Mouse (Mus musculus): ENCODE measurements around the gene Vmn2r108. TPM values are rescaled to one million over a fixed set of nuclear protein-coding genes. Genes with fewer than 3 reads are reported as not detected.
"Not testable (repeated sequence)": the region's sequence is repeated elsewhere in the genome, so short reads cannot be mapped to it uniquely, and the experiment has no call there.

Vmn2r108 gene
- not detected in 2 replicates for polyA plus RNA-seq (2015; fragmentation: Nextera tagmentation; extraction: Ambion mirVana)

GRCm38 (mm10) chr17:20481231-20481630 is at the start of gene Vmn2r108:
Vmn2r108 (minus strand) TSS chr17:20481331.
- Histone ChIP-seq H3K4me3 (replicated peaks) (no peak within 1 kb of the TSS), H3K4me1 (replicated peaks) (no peaks in the 10 kb centered on the region), H3K27ac (no peak within 1 kb of the TSS)

GRCm38 (mm10) chr17:20508247-20508646 is 27.1 kb upstream of the Vmn2r108 start:
- not testable (repeated sequence) for ATAC-seq

More at GRCm38 (mm10) chr17:20481231-20481630, at the start of gene Vmn2r108:
- H3K9me3 ChIP-seq = no peaks in the 10 kb centered on the region
- no peak for ATAC-seq
- H3K36me3 ChIP-seq = no peaks in the 10 kb centered on the region
- no peaks in the 10 kb centered on the region for H3K27me3 ChIP-seq (replicated peaks)
- no peak within 1 kb of the TSS for H3K4me2 ChIP-seq (replicated peaks)
- no peak within 1 kb of the TSS for H3K9ac ChIP-seq

DNA sequence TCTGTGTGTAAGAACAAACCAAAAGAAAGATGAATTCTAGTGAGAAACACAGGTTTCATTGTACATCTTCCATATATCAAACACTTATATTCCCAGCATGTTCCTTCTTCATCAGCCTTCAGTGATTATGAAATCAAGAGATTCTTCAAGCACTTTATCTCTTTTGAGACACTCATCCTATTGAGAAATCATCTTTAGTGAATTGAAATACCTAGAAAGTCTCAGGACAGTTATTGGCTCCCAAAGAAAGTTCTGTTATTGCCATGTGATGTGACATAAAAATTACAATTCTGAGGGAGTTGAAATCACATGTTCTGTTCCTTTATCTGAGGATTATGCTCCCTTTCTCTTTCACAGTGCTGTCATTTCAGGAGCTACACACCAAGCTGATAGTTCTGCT is 16.7 kb upstream of the Vmn2r108 start, which contains the start of gene Vmn1r225:
Vmn1r225 (plus strand) TSS at position 301 of the 400 bp plus-strand sequence.
- no peak within 1 kb of the TSS for H3K4me2 ChIP-seq (replicated peaks)
- no peaks in the 10 kb centered on the region for H3K36me3 ChIP-seq
- H3K9ac ChIP-seq = no peak within 1 kb of the TSS
- H3K27ac ChIP-seq = no peak within 1 kb of the TSS
- no peaks in the 10 kb centered on the region for H3K9me3 ChIP-seq
- no peaks in the 10 kb centered on the region for H3K4me1 ChIP-seq (replicated peaks)
- no peaks in the 10 kb centered on the region for H3K27me3 ChIP-seq (replicated peaks)
- no peak for ATAC-seq
- no peak within 1 kb of the TSS for H3K4me3 ChIP-seq (replicated peaks)

More at GRCm38 (mm10) chr17:20508247-20508646, 27.1 kb upstream of the Vmn2r108 start:
- H3K4me2 ChIP-seq (replicated peaks); H3K9ac ChIP-seq; H3K27me3 ChIP-seq (replicated peaks); H3K9me3 ChIP-seq; H3K36me3 ChIP-seq; H3K27ac ChIP-seq; H3K4me1 ChIP-seq (replicated peaks); H3K4me3 ChIP-seq (replicated peaks): not testable (repeated sequence)

DNA sequence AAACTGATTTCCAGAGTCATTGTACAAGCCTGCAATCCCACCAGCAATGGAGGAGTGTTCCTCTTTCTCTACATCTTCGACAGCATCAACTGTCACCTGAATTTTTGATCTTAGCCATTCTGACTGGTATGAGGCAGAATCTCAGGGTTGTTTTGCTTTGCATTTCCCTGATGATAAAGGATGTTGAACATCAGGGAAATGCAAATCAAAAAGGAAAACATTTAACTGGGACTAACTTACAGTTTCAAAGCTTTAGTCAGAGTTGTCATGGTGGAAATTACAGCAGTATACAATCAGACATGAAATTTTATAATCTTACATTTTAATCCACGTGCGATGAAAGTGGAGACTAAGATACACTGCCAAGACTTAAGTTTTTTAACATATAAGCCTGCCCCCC is 7.8 kb downstream of the Vmn2r108 start:
- no peak overlapping the region for H3K4me3 ChIP-seq (replicated peaks)
- no peaks in the 10 kb centered on the region for H3K9me3 ChIP-seq
- no peaks in the 10 kb centered on the region for H3K4me1 ChIP-seq (replicated peaks)
- 82% methylated on average over 3 of the region's 3 CpGs for WGBS
- no peaks in the 10 kb centered on the region for H3K27me3 ChIP-seq (replicated peaks)
- H3K36me3 ChIP-seq = no peaks in the 10 kb centered on the region
- H3K4me2 ChIP-seq (replicated peaks) = no peak overlapping the region
- ATAC-seq = no peak
- no peak overlapping the region for H3K9ac ChIP-seq
- H3K27ac ChIP-seq = no peak overlapping the region

- H3K9ac ChIP-seq = no peak overlapping the region
- no peaks in the 10 kb centered on the region for H3K36me3 ChIP-seq
- H3K4me3 ChIP-seq (replicated peaks) = no peak overlapping the region
- H3K27me3 ChIP-seq (replicated peaks) = no peaks in the 10 kb centered on the region
- no peak overlapping the region for H3K4me2 ChIP-seq (replicated peaks)
- ATAC-seq = no peak
- no peaks in the 10 kb centered on the region for H3K9me3 ChIP-seq
- H3K4me1 ChIP-seq (replicated peaks) = no peaks in the 10 kb centered on the region
- H3K27ac ChIP-seq = no peak overlapping the region
These were observed 41.9 kb downstream of the Vmn2r108 start for GRCm38 (mm10) chr17:20439263-20439662.

DNA sequence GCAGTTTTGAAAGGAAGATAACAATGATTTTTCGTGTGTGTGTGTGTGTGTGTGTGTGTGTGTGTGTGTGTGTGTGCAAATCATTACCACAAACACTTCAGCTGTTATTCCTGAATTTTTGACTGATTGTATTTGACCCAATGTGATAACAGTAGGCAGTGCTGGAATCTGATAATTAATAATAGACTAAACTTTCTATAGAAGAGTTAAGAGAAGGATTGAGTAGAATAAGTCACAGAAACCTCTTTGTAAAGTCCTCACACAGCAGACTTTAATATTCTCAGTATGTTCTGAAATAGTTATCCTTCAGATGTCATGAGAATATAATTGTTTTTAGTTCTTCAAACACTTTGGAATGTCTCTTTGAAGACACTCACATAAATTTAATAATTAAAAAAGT is 67.3 kb downstream of the Vmn2r108 start, which contains the start of gene Vmn1r224:
Vmn1r224 (plus strand) TSS at position 301 of the 400 bp plus-strand sequence.
- Histone ChIP-seq H3K27me3 (replicated peaks) (no peaks in the 10 kb centered on the region), H3K27ac (no peak within 1 kb of the TSS), H3K9ac (no peak within 1 kb of the TSS), H3K9me3 (no peaks in the 10 kb centered on the region), H3K36me3 (no peaks in the 10 kb centered on the region), H3K4me1 (replicated peaks) (no peaks in the 10 kb centered on the region), H3K4me3 (replicated peaks) (no peak within 1 kb of the TSS), H3K4me2 (replicated peaks) (no peak within 1 kb of the TSS)
- 29% methylated on average over 1 of the region's 1 CpGs for WGBS
- ATAC-seq = no peak

Other genes with a start within 250 kb of the Vmn2r108 start
- gene Vmn2r105, start 246.3 kb downstream of the Vmn2r108 start, polyA plus RNA-seq (2015; fragmentation: Nextera tagmentation; extraction: Ambion mirVana) = not detected in 2 replicates
- not detected in 2 replicates for gene Vmn2r106, start 195.8 kb downstream of the Vmn2r108 start, polyA plus RNA-seq (2015; fragmentation: Nextera tagmentation; extraction: Ambion mirVana)
- not detected in 2 replicates for gene Vmn2r107, start 136.1 kb downstream of the Vmn2r108 start, polyA plus RNA-seq (2015; fragmentation: Nextera tagmentation; extraction: Ambion mirVana)
- gene Vmn1r224, start 67.2 kb downstream of the Vmn2r108 start, polyA plus RNA-seq (2015; fragmentation: Nextera tagmentation; extraction: Ambion mirVana) = not detected in 2 replicates
- gene Vmn1r225, start 16.8 kb upstream of the Vmn2r108 start, polyA plus RNA-seq (2015; fragmentation: Nextera tagmentation; extraction: Ambion mirVana) = not detected in 2 replicates
- gene Vmn2r109, start 83.4 kb upstream of the Vmn2r108 start, polyA plus RNA-seq (2015; fragmentation: Nextera tagmentation; extraction: Ambion mirVana) = not detected in 2 replicates
- gene Vmn2r110, start 115.1 kb upstream of the Vmn2r108 start, polyA plus RNA-seq (2015; fragmentation: Nextera tagmentation; extraction: Ambion mirVana) = 0.04 TPM in 1 of 2 replicates, not detected in the other
- not detected in 2 replicates for gene Fpr-rs3, start 143.5 kb upstream of the Vmn2r108 start, polyA plus RNA-seq (2015; fragmentation: Nextera tagmentation; extraction: Ambion mirVana)
- not detected in 2 replicates for gene Vmn1r226, start 201.5 kb upstream of the Vmn2r108 start, polyA plus RNA-seq (2015; fragmentation: Nextera tagmentation; extraction: Ambion mirVana)
- gene Vmn1r227, start 248.5 kb upstream of the Vmn2r108 start, polyA plus RNA-seq (2015; fragmentation: Nextera tagmentation; extraction: Ambion mirVana) = not detected in 2 replicates